8 mouse cellular contexts compared by ENCODE assay signal in genomic region chr13:107072345-107073038, GRCm38 (mm10). TPM values are rescaled to one million over a fixed set of nuclear protein-coding genes. Genes with fewer than 3 reads are reported as not detected.
DNase-seq lines count a peak whose midpoint lies in the region; ATAC-seq lines count a peak whose summit lies in the region.

No protein-coding gene starts in this region.

- no peaks in the 10 kb centered on the region for H3K9me3 ChIP-seq in kidney, embryonic 14.5 days (ENCODE audit: control insufficient read depth, low read length)
- no peaks in the 10 kb centered on the region for H3K9me3 ChIP-seq in embryonic facial prominence, embryonic 11.5 days (replicated peaks; ENCODE audit: control insufficient read depth, low read length)
- H3K9me3 ChIP-seq in hindbrain, embryonic 14.5 days (ENCODE audit: control insufficient read depth, low read length), result 0 out of 2 replicates have a peak, but pooled peaks cover 3% of the 10 kb centered on the region
- H3K9me3 ChIP-seq in midbrain, embryonic 14.5 days (ENCODE audit: control insufficient read depth, low read length), result no peaks in the 10 kb centered on the region

- H3K4me2 ChIP-seq in kidney, embryonic 14.5 days (replicated peaks; ENCODE audit: low read depth, low read length), result peak overlapping the region; percentile 62
- peak overlapping the region; percentile 36 for H3K4me2 ChIP-seq in embryonic facial prominence, embryonic 11.5 days (ENCODE audit: low read depth, low read length)
- peak overlapping the region; percentile 58 for H3K4me2 ChIP-seq in hindbrain, embryonic 14.5 days (replicated peaks)
- peak overlapping the region; percentile 62 for H3K4me2 ChIP-seq in midbrain, embryonic 14.5 days (ENCODE audit: low read length)

- peaks cover 4% of the 10 kb centered on the region; the same call in 1 of the 2 replicates for H3K4me1 ChIP-seq in kidney, embryonic 14.5 days (ENCODE audit: control insufficient read depth, insufficient read depth, low read length)
- H3K4me1 ChIP-seq in embryonic facial prominence, embryonic 11.5 days (ENCODE audit: control insufficient read depth, insufficient read depth, low read length), result no peaks in the 10 kb centered on the region
- peaks cover 4% of the 10 kb centered on the region; the same call in 1 of the 2 replicates for H3K4me1 ChIP-seq in hindbrain, embryonic 14.5 days (replicated peaks; ENCODE audit: control insufficient read depth, insufficient read depth, low read length)
- 0 out of 2 replicates have a peak, but pooled peaks cover 6% of the 10 kb centered on the region for H3K4me1 ChIP-seq in midbrain, embryonic 14.5 days (ENCODE audit: control insufficient read depth, insufficient read depth, low read length)

- H3K36me3 ChIP-seq in kidney, embryonic 14.5 days (ENCODE audit: control insufficient read depth, insufficient read depth, low read length), result no peaks in the 10 kb centered on the region
- H3K36me3 ChIP-seq in embryonic facial prominence, embryonic 11.5 days (replicated peaks; ENCODE audit: control insufficient read depth, insufficient read depth, low read depth, low read length), result no peaks in the 10 kb centered on the region
- no peaks in the 10 kb centered on the region for H3K36me3 ChIP-seq in hindbrain, embryonic 14.5 days (replicated peaks; ENCODE audit: control insufficient read depth, insufficient read depth)
- H3K36me3 ChIP-seq in midbrain, embryonic 14.5 days (ENCODE audit: control insufficient read depth, insufficient read depth, low read length), result no peaks in the 10 kb centered on the region

- ATAC-seq in kidney, embryonic 14.5 days (ENCODE audit: low FRiP score, low TSS enrichment), result peak; percentile 59; the same call in 1 of the 2 replicates
- ATAC-seq in embryonic facial prominence, embryonic 11.5 days (replicated peaks; ENCODE audit: insufficient number of reproducible peaks, low FRiP score, low TSS enrichment, low read depth), result 0 out of 2 replicates have a peak, but pooled peaks have one; percentile 12
- peak; percentile 71; the same call in 1 of the 2 replicates for ATAC-seq in hindbrain, embryonic 14.5 days (ENCODE audit: low FRiP score)
- ATAC-seq in midbrain, embryonic 14.5 days (ENCODE audit: low FRiP score, low TSS enrichment), result peak; percentile 77
- ATAC-seq in megakaryocyte-erythroid progenitor cell, adult 5-6 weeks (replicated peaks; ENCODE audit: low FRiP score, low TSS enrichment, poor library complexity, severe bottlenecking), result no peak; the same call in 1 of the 2 replicates

- H3K27ac ChIP-seq in kidney, embryonic 14.5 days (ENCODE audit: low read depth, low read length), result no peak overlapping the region
- H3K27ac ChIP-seq in embryonic facial prominence, embryonic 11.5 days (replicated peaks; ENCODE audit: low read depth, low read length), result no peak overlapping the region
- H3K27ac ChIP-seq in hindbrain, embryonic 14.5 days, result peak overlapping the region; percentile 23
- peak overlapping the region; percentile 73 for H3K27ac ChIP-seq in midbrain, embryonic 14.5 days (replicated peaks; ENCODE audit: low read depth, low read length)

- whole genome bisulfite sequencing in kidney, embryonic 14.5 days, result 32% methylated on average over 11 of the region's 11 CpGs
- WGBS in embryonic facial prominence, embryonic 11.5 days, result 23% methylated on average over 11 of the region's 11 CpGs
- WGBS in hindbrain, embryonic 14.5 days, result 12% methylated on average over 11 of the region's 11 CpGs
- 5% methylated on average over 11 of the region's 11 CpGs for WGBS in midbrain, embryonic 14.5 days

- peak overlapping the region; percentile 40; the same call in 1 of the 2 replicates for H3K9ac ChIP-seq in kidney, embryonic 14.5 days (ENCODE audit: low read depth, low read length)
- no peak overlapping the region for H3K9ac ChIP-seq in embryonic facial prominence, embryonic 11.5 days (replicated peaks; ENCODE audit: low read length)
- H3K9ac ChIP-seq in hindbrain, embryonic 14.5 days, result peak overlapping the region; percentile 46
- H3K9ac ChIP-seq in midbrain, embryonic 14.5 days (replicated peaks; ENCODE audit: low read length), result peak overlapping the region; percentile 42

- H3K4me3 ChIP-seq in kidney, embryonic 14.5 days (ENCODE audit: low read length), result peak overlapping the region; percentile 34; the same call in 1 of the 2 replicates
- H3K4me3 ChIP-seq in embryonic facial prominence, embryonic 11.5 days (ENCODE audit: low read depth, low read length), result peak overlapping the region; percentile 12
- H3K4me3 ChIP-seq in hindbrain, embryonic 14.5 days (replicated peaks; ENCODE audit: low read length), result peak overlapping the region; percentile 23
- peak overlapping the region; percentile 34 for H3K4me3 ChIP-seq in midbrain, embryonic 14.5 days (replicated peaks; ENCODE audit: low read depth, low read length)

- H3K27me3 ChIP-seq in kidney, embryonic 14.5 days (ENCODE audit: control insufficient read depth, insufficient read depth, low read length), result no peaks in the 10 kb centered on the region
- no peaks in the 10 kb centered on the region for H3K27me3 ChIP-seq in embryonic facial prominence, embryonic 11.5 days (ENCODE audit: control insufficient read depth, insufficient read depth, low read length)
- H3K27me3 ChIP-seq in hindbrain, embryonic 14.5 days (ENCODE audit: control insufficient read depth, insufficient read depth, low read length), result no peaks in the 10 kb centered on the region
- H3K27me3 ChIP-seq in midbrain, embryonic 14.5 days (ENCODE audit: control insufficient read depth, insufficient read depth, low read length), result no peaks in the 10 kb centered on the region

- DNase-seq in kidney, postnatal 25 days, result no peak
- peak; percentile 9 for DNase-seq in embryonic facial prominence, embryonic 11.5 days (ENCODE audit: low spot score)
- DNase-seq in hindbrain, embryonic 14.5 days (ENCODE audit: low spot score), result no peak
- DNase-seq in midbrain, embryonic 14.5 days, result peak; percentile 64
- no peak for DNase-seq in adrenal gland, postnatal 4 days (ENCODE audit: low spot score in 2 of 2)
- DNase-seq in testis, postnatal 14 days (ENCODE audit: low spot score), result no peak

RNA-seq across cellular contexts. Expression of gene Kif2a, which starts 50.6 kb away (rescaled TPM):
- polyA plus RNA-seq in kidney, embryonic 14.5 days (2014; fragmentation: Nextera tagmentation; extraction: Ambion mirVana), result 20.3 and 21.7 TPM in 2 replicates
- 25.7 and 28.6 TPM in 2 replicates for polyA plus RNA-seq in embryonic facial prominence, embryonic 11.5 days (2014; fragmentation: Nextera tagmentation; extraction: Ambion mirVana)
- 54.9 and 68.9 TPM in 2 replicates for polyA plus RNA-seq in hindbrain, embryonic 14.5 days (2014; fragmentation: Nextera tagmentation; extraction: Ambion mirVana)
- 50.5 and 60.3 TPM in 2 replicates for polyA plus RNA-seq in midbrain, embryonic 14.5 days (2014; fragmentation: Nextera tagmentation; extraction: Ambion mirVana)
- 10 to 100 TPM; 49.3 to 64.2 TPM for total RNA-seq in adrenal gland, postnatal 4 days (2021)
- 56.4 and 80.7 TPM in 2 replicates for total RNA-seq in megakaryocyte-erythroid progenitor cell, adult 5-6 weeks (2014; fragmentation: Nextera tagmentation)
- 22.0 and 26.1 TPM in 2 replicates for total RNA-seq in megakaryocyte-erythroid progenitor cell, adult 5-6 weeks (2017)

Comparison
In these comparisons a context has a peak if more than half of its experiments do, and no peak if none do; other contexts are left out.
1. H3K27ac ChIP-seq: peak in hindbrain, embryonic 14.5 days (single experiment) and midbrain, embryonic 14.5 days (single experiment); none in kidney, embryonic 14.5 days (single experiment) and embryonic facial prominence, embryonic 11.5 days (single experiment).
2. DNase-seq: peak in embryonic facial prominence, embryonic 11.5 days (single experiment) and midbrain, embryonic 14.5 days (single experiment); none in kidney, postnatal 25 days (0 of 2), hindbrain, embryonic 14.5 days (single experiment), adrenal gland, postnatal 4 days (0 of 2) and testis, postnatal 14 days (single experiment).
3. Peak in every context shown above with its lines, with median percentiles within 50 percentile points of each other: H3K4me2 ChIP-seq and H3K4me3 ChIP-seq.